Comparison of ENCODE assay signal across 10 mouse cellular contexts in genomic region chr10:79873313-79873712, GRCm38 (mm10). TPM values are rescaled to one million over a fixed set of nuclear protein-coding genes. Genes with fewer than 3 reads are reported as not detected.
DNase-seq lines count a peak whose midpoint lies in the region; ATAC-seq and TF ChIP-seq lines count a peak whose summit lies in the region.
"Had no signal": no experiment of that assay in that cellular context is flagged by ENCODE, and none has a peak within 500 bp of the region (broad histone marks: within the 10 kb centered on the region; RNA-seq: fewer than 3 reads in every experiment).

No protein-coding gene starts in this region.

- H3K27me3 ChIP-seq in heart, embryonic 14.5 days (ENCODE audit: control insufficient read depth, insufficient read depth, low read length) = peaks cover 4% of the 10 kb centered on the region; the same call in 1 of the 2 replicates
- no peaks in the 10 kb centered on the region for H3K27me3 ChIP-seq in hindbrain, embryonic 11.5 days (ENCODE audit: control insufficient read depth, insufficient read depth, low read length)
- H3K27me3 ChIP-seq in liver, postnatal 0 days (ENCODE audit: insufficient read depth, low read length) = peaks cover 18% of the 10 kb centered on the region

- no peak for ATAC-seq in heart, embryonic 14.5 days (ENCODE audit: insufficient number of reproducible peaks, insufficient read depth, low FRiP score, low read depth)
- ATAC-seq in hindbrain, embryonic 11.5 days (ENCODE audit: low FRiP score) = peak; percentile 15; the same call in 1 of the 2 replicates
- ATAC-seq in liver, postnatal 0 days = no peak
- no peak for ATAC-seq in megakaryocyte, adult 5-6 weeks (ENCODE audit: poor library complexity, severe bottlenecking)

- peak overlapping the region; percentile 79 for H3K9ac ChIP-seq in heart, embryonic 14.5 days (ENCODE audit: low read length)
- H3K9ac ChIP-seq in hindbrain, embryonic 11.5 days (ENCODE audit: low read depth, low read length) = peak overlapping the region; percentile 93
- H3K9ac ChIP-seq in liver, postnatal 0 days (replicated peaks) = no peak overlapping the region

- H3K27ac ChIP-seq in heart, embryonic 14.5 days (replicated peaks in 1 of 2; ENCODE audit: control insufficient read depth in 1 of 2, insufficient read depth in 1 of 2, low read depth in 2 of 2, low read length in 2 of 2) = no peak overlapping the region
- H3K27ac ChIP-seq in hindbrain, embryonic 11.5 days (ENCODE audit: low read depth, low read length) = peak overlapping the region; percentile 89; the same call in 1 of the 2 replicates
- H3K27ac ChIP-seq in liver, postnatal 0 days (ENCODE audit: low read depth) = no peak overlapping the region

- no peak for DNase-seq in heart, postnatal 25 days (ENCODE audit: low spot score)
- DNase-seq in Muller cell, postnatal 12 days (ENCODE audit: inconsistent ontology term) = peak; percentile 40
- no peak for DNase-seq in hindbrain, embryonic 11.5 days (ENCODE audit: low spot score)
- no peak for DNase-seq in liver, postnatal 0 days
- DNase-seq in cerebellum, postnatal 36 days = no peak
- no peak for DNase-seq in ovary, postnatal 14 days (ENCODE audit: low spot score)
- DNase-seq: adrenal gland, adult 2 months; kidney, adult 9 months had no signal

- WGBS in heart, embryonic 14.5 days = 11% methylated on average over 6 of the region's 6 CpGs
- WGBS in hindbrain, embryonic 11.5 days = 12% methylated on average over 6 of the region's 6 CpGs
- WGBS in liver, postnatal 0 days (ENCODE audit: insufficient replicate concordance) = 16% methylated on average over 6 of the region's 6 CpGs

- H3K4me2 ChIP-seq in heart, embryonic 14.5 days (ENCODE audit: low read length) = peak overlapping the region; percentile 99
- peak overlapping the region; percentile 58 for H3K4me2 ChIP-seq in hindbrain, embryonic 11.5 days (replicated peaks; ENCODE audit: low read depth, low read length)
- peak overlapping the region; percentile 88 for H3K4me2 ChIP-seq in liver, postnatal 0 days (ENCODE audit: low read depth, low read length)

- H3K4me3 ChIP-seq in heart, embryonic 14.5 days (ENCODE audit: control insufficient read depth in 1 of 2, insufficient read depth in 1 of 2, low read depth in 1 of 2, low read length in 2 of 2) = peak overlapping the region; percentile 61 to 63; a peak in 3 of 4 replicates
- H3K4me3 ChIP-seq in hindbrain, embryonic 11.5 days (ENCODE audit: low read depth, low read length) = peak overlapping the region; percentile 68
- no peak overlapping the region for H3K4me3 ChIP-seq in liver, postnatal 0 days (ENCODE audit: low read depth, low read length)

- no peaks in the 10 kb centered on the region for H3K36me3 ChIP-seq in heart, embryonic 14.5 days (ENCODE audit: control insufficient read depth, insufficient read depth, low read length)
- peaks cover 5% of the 10 kb centered on the region; the same call in 1 of the 2 replicates for H3K36me3 ChIP-seq in hindbrain, embryonic 11.5 days (ENCODE audit: control insufficient read depth, insufficient read depth, low read length)
- no peaks in the 10 kb centered on the region for H3K36me3 ChIP-seq in liver, postnatal 0 days (replicated peaks; ENCODE audit: insufficient read depth, low read length)

- no peak for TF ChIP-seq EP300 in liver, postnatal 0 days (IDR thresholded peaks at IDR 0.05; ENCODE audit: low read depth)

- no peak for TF ChIP-seq CTCF in liver, postnatal 0 days (IDR thresholded peaks at IDR 0.05; ENCODE audit: low read depth)

- intact Hi-C loops in heart, postnatal 25 days (cut with DNase I) = no loop called here

- H3K9me3 ChIP-seq in heart, embryonic 14.5 days (ENCODE audit: control insufficient read depth, low read length) = no peaks in the 10 kb centered on the region
- H3K9me3 ChIP-seq in hindbrain, embryonic 11.5 days (ENCODE audit: control insufficient read depth, low read length) = no peaks in the 10 kb centered on the region
- no peaks in the 10 kb centered on the region for H3K9me3 ChIP-seq in liver, postnatal 0 days (ENCODE audit: low read length)

- H3K4me1 ChIP-seq in heart, embryonic 14.5 days (ENCODE audit: control insufficient read depth in 2 of 2, insufficient read depth in 2 of 2, low read length in 2 of 2) = peaks cover 0 to 7% of the 10 kb centered on the region in 2 experiments; a peak in 3 of 4 replicates
- no peaks in the 10 kb centered on the region; the same call in 1 of the 2 replicates for H3K4me1 ChIP-seq in hindbrain, embryonic 11.5 days (replicated peaks; ENCODE audit: control insufficient read depth, insufficient read depth, low read length)
- peaks cover 23% of the 10 kb centered on the region for H3K4me1 ChIP-seq in liver, postnatal 0 days (ENCODE audit: insufficient read depth)

RNA-seq across cellular contexts. Expression of gene Prtn3, which starts 1.0 kb away (rescaled TPM):
- 1.4 and 2.0 TPM in 2 replicates for polyA plus RNA-seq in heart, embryonic 14.5 days (2014; fragmentation: Nextera tagmentation; extraction: Ambion mirVana)
- under 1 TPM in 1 of 2 experiments, not detected in 1; 0.44 TPM for total RNA-seq in heart, postnatal 25 days (2021)
- 9.4 and 10.5 TPM in 2 replicates for polyA plus RNA-seq in hindbrain, embryonic 11.5 days (2014; fragmentation: Nextera tagmentation; extraction: Ambion mirVana)
- 123 and 127 TPM in 2 replicates for polyA plus RNA-seq in liver, postnatal 0 days (2015; fragmentation: Nextera tagmentation; extraction: Ambion mirVana)
- 322 and 372 TPM in 2 replicates for total RNA-seq in megakaryocyte, adult 5-6 weeks (2015)
- total RNA-seq in megakaryocyte, adult 5-6 weeks (2017) = 92.6 and 97.3 TPM in 2 replicates

RNA-seq across cellular contexts. Expression of gene Plppr3, which starts 1.1 kb away (rescaled TPM):
- 6.9 and 9.4 TPM in 2 replicates for polyA plus RNA-seq in heart, embryonic 14.5 days (2014; fragmentation: Nextera tagmentation; extraction: Ambion mirVana)
- total RNA-seq in heart, postnatal 25 days (2021) = not detected
- 129 and 150 TPM in 2 replicates for polyA plus RNA-seq in hindbrain, embryonic 11.5 days (2014; fragmentation: Nextera tagmentation; extraction: Ambion mirVana)
- 2.9 and 4.9 TPM in 2 replicates for polyA plus RNA-seq in liver, postnatal 0 days (2015; fragmentation: Nextera tagmentation; extraction: Ambion mirVana)
- 6.2 and 10.6 TPM in 2 replicates for total RNA-seq in megakaryocyte, adult 5-6 weeks (2015)
- total RNA-seq in megakaryocyte, adult 5-6 weeks (2017) = 13.2 and 17.6 TPM in 2 replicates

RNA-seq across cellular contexts. Expression of gene Elane, which starts 12.7 kb away (rescaled TPM):
- polyA plus RNA-seq in heart, embryonic 14.5 days (2014; fragmentation: Nextera tagmentation; extraction: Ambion mirVana) = 0.42 TPM in 1 of 2 replicates, not detected in the other
- total RNA-seq in heart, postnatal 25 days (2021) = not detected
- 0.67 TPM in 1 of 2 replicates, not detected in the other for polyA plus RNA-seq in hindbrain, embryonic 11.5 days (2014; fragmentation: Nextera tagmentation; extraction: Ambion mirVana)
- polyA plus RNA-seq in liver, postnatal 0 days (2015; fragmentation: Nextera tagmentation; extraction: Ambion mirVana) = 180 and 207 TPM in 2 replicates
- total RNA-seq in megakaryocyte, adult 5-6 weeks (2015) = 348 and 366 TPM in 2 replicates
- total RNA-seq in megakaryocyte, adult 5-6 weeks (2017) = 161 and 164 TPM in 2 replicates

RNA-seq across cellular contexts. Expression of gene Cfd, which starts 17.3 kb away (rescaled TPM):
- polyA plus RNA-seq in heart, embryonic 14.5 days (2014; fragmentation: Nextera tagmentation; extraction: Ambion mirVana) = not detected in 2 replicates
- 10 to 100 TPM; 11.1 to 61.8 TPM for total RNA-seq in heart, postnatal 25 days (2021)
- polyA plus RNA-seq in hindbrain, embryonic 11.5 days (2014; fragmentation: Nextera tagmentation; extraction: Ambion mirVana) = not detected in 2 replicates
- polyA plus RNA-seq in liver, postnatal 0 days (2015; fragmentation: Nextera tagmentation; extraction: Ambion mirVana) = not detected in 2 replicates
- not detected in 2 replicates for total RNA-seq in megakaryocyte, adult 5-6 weeks (2015)
- total RNA-seq in megakaryocyte, adult 5-6 weeks (2017) = not detected in 2 replicates

RNA-seq across cellular contexts. Expression of gene Ptbp1, which starts 19.1 kb away (rescaled TPM):
- polyA plus RNA-seq in heart, embryonic 14.5 days (2014; fragmentation: Nextera tagmentation; extraction: Ambion mirVana) = 62.7 and 78.9 TPM in 2 replicates
- total RNA-seq in heart, postnatal 25 days (2021) = 10 to 100 TPM; 54.6 to 59.3 TPM
- polyA plus RNA-seq in hindbrain, embryonic 11.5 days (2014; fragmentation: Nextera tagmentation; extraction: Ambion mirVana) = 141 and 152 TPM in 2 replicates
- polyA plus RNA-seq in liver, postnatal 0 days (2015; fragmentation: Nextera tagmentation; extraction: Ambion mirVana) = 55.4 and 59.1 TPM in 2 replicates
- total RNA-seq in megakaryocyte, adult 5-6 weeks (2015) = 138 and 144 TPM in 2 replicates
- 97.9 and 133 TPM in 2 replicates for total RNA-seq in megakaryocyte, adult 5-6 weeks (2017)

Comparison
In these comparisons a context has a peak if more than half of its experiments do, and no peak if none do; other contexts are left out.
1. RNA of gene Prtn3, which starts 1.0 kb away (polyA plus RNA-seq): 123 to 127 TPM in liver, postnatal 0 days; 9.4 to 10.5 TPM in hindbrain, embryonic 11.5 days and 1.4 to 2.0 TPM in heart, embryonic 14.5 days; every median in the first group is over 10 times any median in the second.
2. RNA of gene Plppr3, which starts 1.1 kb away (polyA plus RNA-seq): 129 to 150 TPM in hindbrain, embryonic 11.5 days; 6.9 to 9.4 TPM in heart, embryonic 14.5 days and 2.9 to 4.9 TPM in liver, postnatal 0 days; every median in the first group is over 10 times any median in the second.
3. RNA of gene Elane, which starts 12.7 kb away (polyA plus RNA-seq): 180 to 207 TPM in liver, postnatal 0 days; 0.42 TPM in heart, embryonic 14.5 days and 0.67 TPM in hindbrain, embryonic 11.5 days; every median in the first group is over 100 times any median in the second.
4. Peak in every context shown above with its lines, with median percentiles within 50 percentile points of each other: H3K4me2 ChIP-seq.